Mouse (Mus musculus) lung, postnatal 10 days (tissue): ENCODE measurements around the gene 4921504E06Rik.

Experiments used
- DNase-seq: peaks from one replicate; pipeline ENCODE4 v3.0.0; 2021

The 4921504E06Rik gene

GRCm38 (mm10) chr2:19553821-19554592 lies at the start of gene 4921504E06Rik:
Gene 4921504E06Rik, minus strand, starts transcription at chr2:19553914.
- DNase-seq, result peak; percentile 89

- DNase-seq, result no peak
Observed at GRCm38 (mm10) chr2:19601386-19601925, 47.7 kb upstream of the 4921504E06Rik start.

- no peak for DNase-seq
Observed at GRCm38 (mm10) chr2:19600860-19601259, 47.1 kb upstream of the 4921504E06Rik start.

- DNase-seq, result no peak
Observed at GRCm38 (mm10) chr2:19599801-19600200, 46.1 kb upstream of the 4921504E06Rik start.

GRCm38 (mm10) chr2:19596988-19597387 lies 43.3 kb upstream of the 4921504E06Rik start:
- DNase-seq, result no peak

- DNase-seq, result no peak
Observed at GRCm38 (mm10) chr2:19596426-19596825, 42.7 kb upstream of the 4921504E06Rik start.

GRCm38 (mm10) chr2:19594856-19595255 lies 41.1 kb upstream of the 4921504E06Rik start:
- DNase-seq, result no peak

- DNase-seq, result no peak
Observed at GRCm38 (mm10) chr2:19579846-19580245, 26.1 kb upstream of the 4921504E06Rik start.

- DNase-seq, result no peak
Observed at GRCm38 (mm10) chr2:19579180-19579579, 25.5 kb upstream of the 4921504E06Rik start.

- no peak for DNase-seq
Observed at GRCm38 (mm10) chr2:19562114-19562829, 8.6 kb upstream of the 4921504E06Rik start.

- no peak for DNase-seq
Observed at GRCm38 (mm10) chr2:19560654-19561053, 6.9 kb upstream of the 4921504E06Rik start.

GRCm38 (mm10) chr2:19560071-19560470 lies 6.4 kb upstream of the 4921504E06Rik start:
- peak; percentile 34 for DNase-seq

GRCm38 (mm10) chr2:19551396-19551795 lies 2.3 kb downstream of the 4921504E06Rik start:
- DNase-seq, result no peak

GRCm38 (mm10) chr2:19540906-19541305 lies 12.8 kb downstream of the 4921504E06Rik start:
- no peak for DNase-seq

- DNase-seq, result no peak
Observed at GRCm38 (mm10) chr2:19529428-19529827, 24.3 kb downstream of the 4921504E06Rik start.

- peak; percentile 60 for DNase-seq
Observed at GRCm38 (mm10) chr2:19528797-19529196, 24.9 kb downstream of the 4921504E06Rik start.

GRCm38 (mm10) chr2:19524071-19524470 lies 29.6 kb downstream of the 4921504E06Rik start:
- no peak for DNase-seq

- peak; percentile 30 for DNase-seq
Observed at GRCm38 (mm10) chr2:19521662-19522061, 32.1 kb downstream of the 4921504E06Rik start.

- no peak for DNase-seq
Observed at GRCm38 (mm10) chr2:19520617-19521016, 33.1 kb downstream of the 4921504E06Rik start.

GRCm38 (mm10) chr2:19519768-19520167 lies 33.9 kb downstream of the 4921504E06Rik start:
- peak; percentile 75 for DNase-seq

GRCm38 (mm10) chr2:19517952-19518351 lies 35.8 kb downstream of the 4921504E06Rik start:
- DNase-seq, result no peak

- DNase-seq, result no peak
Observed at GRCm38 (mm10) chr2:19512381-19512780, 41.3 kb downstream of the 4921504E06Rik start.

GRCm38 (mm10) chr2:19511032-19511431 lies 42.7 kb downstream of the 4921504E06Rik start:
- DNase-seq, result no peak

GRCm38 (mm10) chr2:19505744-19506143 lies 48.0 kb downstream of the 4921504E06Rik start:
- no peak for DNase-seq
